Mouse (Mus musculus) thymus, postnatal 14 days (tissue): Measurements from ENCODE around the gene Plxdc2.

Source experiments
- DNase-seq: peaks from one replicate; pipeline ENCODE4 v3.0.0; 2021

Plxdc2 gene

GRCm38 (mm10) chr2:16356106-16356818, at the start of gene Plxdc2:
Gene Plxdc2, plus strand, starts transcription at chr2:16356304.
- DNase-seq, result peak; percentile 87

DNA sequence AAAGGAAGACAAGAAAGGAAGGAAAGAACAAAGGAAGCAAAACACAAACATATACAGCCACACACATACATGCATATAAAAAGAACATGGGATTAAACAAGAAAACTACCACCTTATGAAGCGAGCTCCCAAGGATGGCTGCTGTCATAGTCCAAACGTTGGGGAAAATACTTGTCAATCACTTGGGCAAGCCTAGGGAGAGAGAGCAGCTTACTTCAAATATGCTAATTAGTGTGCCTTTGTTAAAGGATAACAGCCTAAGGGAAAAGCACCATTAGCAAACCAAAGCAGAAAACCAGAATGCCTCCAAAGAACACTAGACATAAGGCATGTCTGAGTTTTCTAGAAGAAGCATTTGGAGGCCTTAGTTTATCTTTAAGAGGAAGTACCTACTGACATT, 45.7 kb upstream of the Plxdc2 start:
- no peak for DNase-seq

GRCm38 (mm10) chr2:16312400-16313070, 43.6 kb upstream of the Plxdc2 start:
- peak; percentile 48 for DNase-seq

- DNase-seq, result no peak
Measured at GRCm38 (mm10) chr2:16335194-16335781, 20.8 kb upstream of the Plxdc2 start.

GRCm38 (mm10) chr2:16344564-16344963, 11.5 kb upstream of the Plxdc2 start:
- no peak for DNase-seq

DNA sequence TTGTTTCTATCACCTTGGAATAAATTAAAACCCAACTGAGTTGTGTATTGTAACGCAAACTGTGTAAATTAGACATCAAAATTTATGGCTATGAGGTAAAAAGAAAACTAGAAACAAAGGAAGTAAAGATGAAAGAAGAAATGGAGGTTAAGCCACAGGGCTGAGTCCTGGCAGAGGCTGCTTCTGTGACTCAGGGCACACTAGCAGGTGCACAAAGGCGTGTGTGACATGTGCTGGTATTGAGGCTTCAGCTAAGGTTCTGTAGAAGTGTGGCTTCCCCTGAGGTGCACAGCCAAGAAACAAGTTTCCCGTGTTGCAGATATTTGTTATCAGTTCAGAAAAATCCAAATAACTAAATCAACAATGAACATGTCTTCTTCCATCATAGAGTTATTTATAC, 5.0 kb upstream of the Plxdc2 start:
- DNase-seq, result peak; percentile 74

DNA sequence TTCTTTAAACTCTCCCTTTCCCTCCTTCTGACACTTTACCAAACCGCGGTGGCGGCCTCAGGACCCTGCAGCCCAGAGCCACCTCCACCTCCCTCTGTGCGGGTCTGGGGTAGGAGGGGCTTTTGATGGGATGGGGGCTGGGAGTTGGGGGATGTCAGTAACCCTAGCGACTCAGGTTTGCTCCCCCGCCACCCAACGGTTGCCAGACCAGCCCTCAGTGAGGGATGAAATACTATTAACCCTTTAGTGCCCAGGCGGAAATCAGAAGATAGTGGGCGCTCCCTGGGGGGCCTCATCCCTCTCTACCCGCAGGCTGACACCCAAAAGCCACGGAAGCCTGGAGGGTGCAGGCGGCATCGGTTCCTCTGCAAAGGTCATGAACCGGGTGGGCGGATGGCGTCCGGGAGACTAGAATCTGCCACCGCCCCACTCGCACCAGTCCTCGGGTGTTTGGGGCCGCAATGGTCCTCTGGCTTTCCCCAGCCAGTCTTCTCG, 446 bp upstream of the Plxdc2 start:
- peak; percentile 85 for DNase-seq

- DNase-seq, result peak; percentile 68
Measured at GRCm38 (mm10) chr2:16356921-16357837, 1.1 kb downstream of the Plxdc2 start.

- no peak for DNase-seq
Measured at GRCm38 (mm10) chr2:16357946-16358345, 1.8 kb downstream of the Plxdc2 start.

GRCm38 (mm10) chr2:16359341-16359928, 3.3 kb downstream of the Plxdc2 start:
- DNase-seq, result peak; percentile 29

- no peak for DNase-seq
Measured at GRCm38 (mm10) chr2:16364749-16365148, 8.6 kb downstream of the Plxdc2 start.

GRCm38 (mm10) chr2:16365830-16366401, 9.8 kb downstream of the Plxdc2 start:
- no peak for DNase-seq

GRCm38 (mm10) chr2:16370419-16370818, 14.3 kb downstream of the Plxdc2 start:
- no peak for DNase-seq

DNA sequence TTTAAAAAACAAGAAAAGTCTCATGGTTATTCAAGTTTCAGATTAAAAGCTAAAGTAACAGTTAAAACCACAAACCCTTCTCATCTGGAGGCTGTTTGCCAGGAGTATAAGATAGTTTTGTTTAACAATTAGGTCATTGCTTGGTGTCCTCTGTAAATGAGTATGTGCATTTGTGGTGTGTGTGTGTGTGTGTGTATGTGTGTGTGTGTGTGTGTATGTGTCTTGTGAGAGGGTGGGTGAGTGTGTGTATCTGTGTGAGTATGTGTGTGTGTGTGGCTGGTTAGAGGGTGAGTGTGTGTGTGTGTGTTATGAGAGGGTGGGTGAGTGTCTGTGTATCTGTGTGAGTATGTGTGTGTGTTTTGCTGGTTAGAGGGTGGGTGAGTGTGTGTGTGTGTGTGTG, 18.2 kb downstream of the Plxdc2 start:
- DNase-seq, result no peak

GRCm38 (mm10) chr2:16386206-16386605, 30.1 kb downstream of the Plxdc2 start:
- no peak for DNase-seq

DNA sequence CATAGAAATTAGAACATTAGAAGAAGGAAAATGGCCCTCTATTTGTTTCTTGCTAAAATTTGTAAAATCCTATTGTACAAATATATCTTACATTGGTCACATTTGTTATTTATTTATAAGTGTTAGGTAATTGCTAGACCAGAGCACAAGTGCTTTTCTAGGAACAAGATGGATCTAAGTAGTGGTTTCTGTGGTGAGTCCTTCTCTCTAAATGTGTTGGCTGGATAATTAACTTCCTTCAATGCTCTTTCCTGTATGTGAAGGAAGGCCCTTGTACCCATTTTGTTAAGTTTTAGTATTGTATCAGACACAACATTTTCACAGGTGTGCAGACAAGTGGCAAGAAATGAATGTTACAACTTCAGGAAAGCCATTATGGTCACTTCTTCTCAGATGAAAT, 30.6 kb downstream of the Plxdc2 start:
- DNase-seq, result no peak

- no peak for DNase-seq
Measured at GRCm38 (mm10) chr2:16387787-16388186, 31.7 kb downstream of the Plxdc2 start.

DNA sequence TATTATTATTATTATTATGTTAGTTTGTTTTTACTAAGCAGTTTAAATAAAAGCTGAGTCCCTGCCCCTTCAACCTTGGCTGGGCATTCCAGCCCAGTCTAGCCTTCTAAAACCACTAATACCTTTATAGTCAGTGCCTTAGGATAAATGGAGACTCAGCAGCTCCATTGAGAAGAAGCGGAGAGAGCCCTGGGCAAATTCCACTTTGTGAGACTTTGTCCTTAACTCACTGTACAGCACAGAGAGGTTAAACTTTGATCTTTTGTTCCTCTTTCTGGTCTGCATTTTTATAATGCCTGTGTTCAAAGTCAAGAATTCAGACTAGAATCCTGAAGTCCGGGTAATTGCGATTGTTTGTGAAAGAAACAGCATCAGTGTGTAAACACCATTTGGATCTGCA, 41.4 kb downstream of the Plxdc2 start:
- no peak for DNase-seq

DNA sequence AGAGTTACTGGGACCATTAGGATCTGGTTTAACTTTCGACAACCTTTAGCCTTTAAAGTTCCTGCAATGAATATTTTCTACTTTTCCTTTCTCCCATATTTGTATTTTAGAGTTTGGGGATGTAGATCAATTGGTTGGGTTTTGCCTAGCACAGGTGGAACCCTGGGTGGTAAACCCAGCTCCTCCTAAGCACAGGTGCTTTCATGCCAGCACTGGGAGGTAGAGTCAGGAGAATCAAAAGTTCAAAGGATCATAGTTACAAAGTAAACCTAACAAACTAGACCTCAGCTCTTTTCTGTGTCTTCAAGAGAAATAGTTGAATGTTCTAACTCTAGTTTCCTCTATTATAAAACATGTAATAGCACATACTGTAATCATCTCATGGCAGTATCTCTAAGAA, 41.9 kb downstream of the Plxdc2 start:
- DNase-seq, result no peak

GRCm38 (mm10) chr2:16398896-16399295, 42.8 kb downstream of the Plxdc2 start:
- DNase-seq, result no peak

DNA sequence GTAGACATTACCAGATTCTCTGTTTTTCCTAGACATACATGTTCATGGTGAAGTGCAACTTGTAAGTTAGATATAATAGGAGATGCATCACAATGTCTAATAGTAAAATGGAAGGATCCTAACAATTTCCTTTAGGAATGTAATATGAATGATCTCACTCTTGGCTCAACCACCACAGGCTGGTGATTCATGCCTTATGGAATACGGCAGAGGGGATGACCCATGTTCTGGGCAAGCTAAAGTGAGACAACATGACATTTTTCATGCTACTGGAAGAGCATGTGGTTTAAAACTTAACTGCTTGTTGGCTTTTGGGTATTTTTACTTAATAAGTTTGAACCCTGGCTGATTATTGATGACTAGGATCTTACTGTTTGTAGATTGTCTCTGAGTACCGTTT, 50.4 kb downstream of the Plxdc2 start:
- DNase-seq, result no peak

GRCm38 (mm10) chr2:16414340-16414976, 58.4 kb downstream of the Plxdc2 start:
- no peak for DNase-seq
